In genomic region chr19:40980671-40981070, GRCm38 (mm10) we compare ENCODE assay signal across 22 mouse cellular contexts. TPM values are rescaled to one million over a fixed set of nuclear protein-coding genes. Genes with fewer than 3 reads are reported as not detected.
"Had no signal": no experiment of that assay in that cellular context is flagged by ENCODE, and none has a peak within 500 bp of the region (broad histone marks: within the 10 kb centered on the region; RNA-seq: fewer than 3 reads in every experiment).

No protein-coding gene starts in this region.

- H3K9ac ChIP-seq: lung, embryonic 14.5 days; midbrain, embryonic 12.5 days; neural tube, embryonic 13.5 days; neural tube, embryonic 15.5 days; stomach, embryonic 15.5 days had no signal

- H3K4me2 ChIP-seq: lung, embryonic 14.5 days; midbrain, embryonic 12.5 days; neural tube, embryonic 13.5 days; neural tube, embryonic 15.5 days; stomach, embryonic 15.5 days had no signal

- H3K27me3 ChIP-seq: midbrain, embryonic 12.5 days; neural tube, embryonic 13.5 days; neural tube, embryonic 15.5 days; stomach, embryonic 15.5 days had no signal

- H3K9me3 ChIP-seq: midbrain, embryonic 10.5 days; midbrain, embryonic 12.5 days; neural tube, embryonic 13.5 days; neural tube, embryonic 15.5 days; stomach, embryonic 15.5 days had no signal

- H3K27ac ChIP-seq: midbrain, embryonic 10.5 days; midbrain, embryonic 12.5 days; neural tube, embryonic 13.5 days; neural tube, embryonic 15.5 days; stomach, embryonic 15.5 days; stomach, postnatal 0 days had no signal

- H3K36me3 ChIP-seq: midbrain, embryonic 10.5 days; midbrain, embryonic 12.5 days; neural tube, embryonic 13.5 days; neural tube, embryonic 15.5 days; stomach, embryonic 15.5 days had no signal

- DNase-seq: lung, adult 18-20 months; lung, embryonic 14.5 days; lung, postnatal 10 days; lung, postnatal 4 days; midbrain, embryonic 14.5 days; retina, postnatal 1 day; right cerebral cortex, adult 18-20 months; right cerebral cortex, postnatal 25 days; right cerebral cortex, postnatal 4 days; spleen, adult 18-20 months; thymus, adult 2 months; thymus, postnatal 25 days; thymus, postnatal 4 days had no signal

- H3K4me3 ChIP-seq: midbrain, embryonic 10.5 days; midbrain, embryonic 12.5 days; myocyte; neural tube, embryonic 13.5 days; neural tube, embryonic 15.5 days; stomach, embryonic 15.5 days had no signal

- H3K4me1 ChIP-seq: midbrain, embryonic 12.5 days; neural tube, embryonic 13.5 days; neural tube, embryonic 15.5 days; stomach, embryonic 15.5 days had no signal

RNA-seq across cellular contexts. Expression of gene Dntt, which starts 48.4 kb away (rescaled TPM):
- polyA plus RNA-seq: lung, embryonic 16.5 days; midbrain, embryonic 10.5 days; small intestine, adult 2 months; stomach, postnatal 0 days had no signal
